31 mouse cellular contexts compared by ENCODE assay signal in genomic region chr11:101111178-101111577, GRCm38 (mm10). TPM values are rescaled to one million over a fixed set of nuclear protein-coding genes. Genes with fewer than 3 reads are reported as not detected.
"Had no signal": no experiment of that assay in that cellular context is flagged by ENCODE, and none has a peak within 500 bp of the region (broad histone marks: within the 10 kb centered on the region; RNA-seq: fewer than 3 reads in every experiment).

No protein-coding gene starts in this region.

- H3K27me3 ChIP-seq: limb, embryonic 12.5 days; limb, embryonic 13.5 days; limb, embryonic 15.5 days; liver, embryonic 13.5 days; liver, embryonic 15.5 days; lung, embryonic 15.5 days; megakaryocyte, embryonic 14.5 days; midbrain, embryonic 12.5 days; midbrain, embryonic 13.5 days; midbrain, embryonic 15.5 days had no signal

- H3K4me2 ChIP-seq: limb, embryonic 12.5 days; limb, embryonic 13.5 days; limb, embryonic 15.5 days; liver, embryonic 11.5 days; liver, embryonic 13.5 days; liver, embryonic 15.5 days; lung, embryonic 14.5 days; lung, embryonic 15.5 days; midbrain, embryonic 11.5 days; midbrain, embryonic 12.5 days; midbrain, embryonic 13.5 days; midbrain, embryonic 15.5 days had no signal

- DNase-seq: left cerebral cortex, postnatal 4 days; liver; liver, embryonic 13.5 days; liver, postnatal 0 days; lung, adult 18-20 months; lung, adult 2 months; lung, embryonic 14.5 days; lung, postnatal 14 days; lung, postnatal 36 days; lung, postnatal 4 days; midbrain, embryonic 14.5 days had no signal

- H3K9ac ChIP-seq: limb, embryonic 12.5 days; limb, embryonic 13.5 days; limb, embryonic 15.5 days; liver, embryonic 13.5 days; liver, embryonic 14.5 days; liver, embryonic 15.5 days; liver, postnatal 0 days; lung, embryonic 14.5 days; lung, embryonic 15.5 days; midbrain, embryonic 12.5 days; midbrain, embryonic 15.5 days had no signal

- H3K4me3 ChIP-seq: left cerebral cortex, adult 2 months; limb, embryonic 10.5 days; limb, embryonic 12.5 days; limb, embryonic 13.5 days; limb, embryonic 15.5 days; liver, embryonic 13.5 days; liver, embryonic 15.5 days; lung, embryonic 15.5 days; megakaryocyte, embryonic 14.5 days; midbrain, embryonic 10.5 days; midbrain, embryonic 12.5 days; midbrain, embryonic 13.5 days; midbrain, embryonic 15.5 days; myocyte had no signal

- H3K27ac ChIP-seq: left cerebral cortex, adult 2 months; limb, embryonic 10.5 days; limb, embryonic 12.5 days; limb, embryonic 13.5 days; limb, embryonic 15.5 days; liver, embryonic 13.5 days; liver, embryonic 14.5 days; liver, embryonic 15.5 days; lung, embryonic 15.5 days; macrophage; midbrain, embryonic 10.5 days; midbrain, embryonic 12.5 days; midbrain, embryonic 13.5 days; midbrain, embryonic 15.5 days had no signal

- ATAC-seq: liver, postnatal 0 days; lung, postnatal 0 days; midbrain, embryonic 13.5 days; midbrain, embryonic 15.5 days; midbrain, embryonic 16.5 days had no signal

- H3K4me1 ChIP-seq: limb, embryonic 12.5 days; limb, embryonic 15.5 days; lung, embryonic 15.5 days had no signal

- H3K36me3 ChIP-seq: midbrain, embryonic 13.5 days; midbrain, embryonic 15.5 days had no signal

- H3K9me3 ChIP-seq: limb, embryonic 10.5 days; limb, embryonic 12.5 days; limb, embryonic 13.5 days; limb, embryonic 15.5 days; liver, embryonic 13.5 days; liver, embryonic 15.5 days; lung, embryonic 15.5 days; midbrain, embryonic 10.5 days; midbrain, embryonic 12.5 days; midbrain, embryonic 13.5 days; midbrain, embryonic 15.5 days had no signal

RNA-seq across cellular contexts. Expression of gene Psmc3ip, which starts 15.9 kb away (rescaled TPM):
- total RNA-seq: monocyte, adult 5-6 weeks had no signal
